Mouse (Mus musculus) intestine, embryonic 14.5 days (tissue): ENCODE data around the gene Osbpl6. TPM values are rescaled to one million over a fixed set of nuclear protein-coding genes. Genes with fewer than 3 reads are reported as not detected.

ENCODE experiments used
- ATAC-seq: fragments of 200-750 bp; cut with Nextera tagmentation; replicated peaks from 2 replicates; pipeline ENCODE4 v1.8.0; 2017; ENCODE audit warnings: low read depth, moderate number of reproducible peaks, moderate TSS enrichment, moderate library complexity; ENCODE audit not compliant: low FRiP score, low TSS enrichment
- DNase-seq: peaks from one replicate; pipeline ENCODE4 v3.0.0-alpha.2; 2018; ENCODE audit warnings: low spot score
- H3K27ac ChIP-seq: fragments of 300-500 bp; sonication (generic); 2 replicates; pipeline ENCODE4 v1.5.1; 2014; ENCODE audit warnings: low read depth, mild to moderate bottlenecking, control low read depth
- H3K27me3 ChIP-seq: fragments of 300-500 bp; sonication (generic); replicated peaks from 2 replicates; pipeline ENCODE4 v1.6.1; 2014; ENCODE audit warnings: low read length, control low read depth; ENCODE audit not compliant: control insufficient read depth, insufficient read depth
- H3K36me3 ChIP-seq: fragments of 300-500 bp; sonication (generic); 2 replicates; pipeline ENCODE4 v1.6.1; 2014; ENCODE audit warnings: low read length, control low read depth; ENCODE audit not compliant: control insufficient read depth, insufficient read depth
- H3K4me1 ChIP-seq: fragments of 300-500 bp; sonication (generic); replicated peaks from 2 replicates; pipeline ENCODE4 v1.6.1; 2014; ENCODE audit warnings: low read length, control low read depth, mixed read lengths; ENCODE audit not compliant: control insufficient read depth, insufficient read depth
- H3K4me2 ChIP-seq: fragments of 300-500 bp; sonication (generic); 2 replicates; pipeline ENCODE4 v1.6.1; 2014; ENCODE audit warnings: low read length
- H3K4me3 ChIP-seq: fragments of 300-500 bp; sonication (generic); 2 replicates; pipeline ENCODE4 v1.5.1; 2014; ENCODE audit warnings: low read depth, low read length, control low read depth, mixed read lengths
- H3K9ac ChIP-seq: fragments of 300-500 bp; sonication (generic); 2 replicates; pipeline ENCODE4 v1.6.1; 2014; ENCODE audit warnings: mild to moderate bottlenecking, low read length
- H3K9me3 ChIP-seq: fragments of 300-500 bp; sonication (generic); 2 replicates; pipeline ENCODE4 v1.6.1; 2016; ENCODE audit warnings: low read length, control low read depth; ENCODE audit not compliant: control insufficient read depth
- WGBS: fragments of 180-500 bp; shearing (Covaris S2); extraction: QIAGEN DNeasy Blood & Tissue Kit; methylation state at CpG from one replicate; pipeline ENCODE4 v1.1.7; 2014; 5-methylcytosine and 5-hydroxymethylcytosine counted together
- polyA plus RNA-seq: library from polyadenylated mRNA; unstranded; fragments of >200 nt; fragmentation: Nextera tagmentation; extraction: Ambion mirVana; gene quantifications from 2 replicates; pipeline ENCODE4 v1.2.1, GENCODE M21; 2014

Gene Osbpl6
- polyA plus RNA-seq, 1 experiment from 2014 or later: 10.9 TPM

- Histone ChIP-seq H3K36me3 (no peaks in the 10 kb centered on the region), H3K27ac (no peak overlapping the region), H3K27me3 (no peaks in the 10 kb centered on the region), H3K4me2 (no peak overlapping the region), H3K9ac (no peak overlapping the region), H3K4me1 (no peaks in the 10 kb centered on the region), H3K9me3 (no peaks in the 10 kb centered on the region), H3K4me3 (no peak overlapping the region)
- DNase-seq: no peak
- ATAC-seq: no peak
- 78% methylated on average over 8 of the region's 8 CpGs for WGBS
Observed at GRCm38 (mm10) chr2:76469751-76470099, 63.4 kb downstream of the Osbpl6 start.

GRCm38 (mm10) chr2:76470391-76470790 lies 64.1 kb downstream of the Osbpl6 start:
- Histone ChIP-seq H3K4me2 (no peak overlapping the region), H3K36me3 (no peaks in the 10 kb centered on the region), H3K4me1 (no peaks in the 10 kb centered on the region), H3K27ac (no peak overlapping the region), H3K4me3 (no peak overlapping the region), H3K9me3 (no peaks in the 10 kb centered on the region), H3K9ac (no peak overlapping the region), H3K27me3 (no peaks in the 10 kb centered on the region)
- ATAC-seq: no peak
- 77% methylated on average over 9 of the region's 9 CpGs for WGBS
- DNase-seq: no peak

DNA sequence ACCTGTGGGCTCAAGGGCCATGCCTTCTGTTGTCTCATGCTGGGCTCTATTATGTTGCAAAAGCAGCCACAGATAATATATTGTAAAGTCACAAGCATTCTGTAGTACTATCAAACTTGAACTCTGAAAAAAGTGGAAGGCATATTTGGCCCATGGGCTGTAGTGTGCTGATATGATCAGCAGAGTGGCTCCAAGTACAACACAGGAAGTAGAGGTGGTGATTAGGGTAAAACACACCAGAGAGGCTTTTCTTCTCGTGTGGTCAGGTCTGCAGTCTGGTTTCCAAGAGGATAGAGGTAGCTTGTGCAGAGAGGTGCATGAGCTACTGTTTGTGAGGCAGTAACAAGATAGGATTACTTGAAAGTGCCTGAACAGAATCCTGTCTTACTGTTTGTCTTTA lies 69.5 kb downstream of the Osbpl6 start:
- 53% methylated on average over 1 of the region's 1 CpGs for WGBS
- H3K9me3 ChIP-seq: no peaks in the 10 kb centered on the region
- no peak for DNase-seq

GRCm38 (mm10) chr2:76488764-76489163 lies 82.5 kb downstream of the Osbpl6 start:
- no peak for DNase-seq
- H3K9ac ChIP-seq: no peak overlapping the region
- H3K4me3 ChIP-seq: no peak overlapping the region
- H3K9me3 ChIP-seq: no peaks in the 10 kb centered on the region
- no peaks in the 10 kb centered on the region for H3K4me1 ChIP-seq
- H3K27me3 ChIP-seq: no peaks in the 10 kb centered on the region
- no peak overlapping the region for H3K27ac ChIP-seq
- WGBS: 89% methylated on average over 4 of the region's 4 CpGs
- no peak overlapping the region for H3K4me2 ChIP-seq
- H3K36me3 ChIP-seq: no peaks in the 10 kb centered on the region
- no peak for ATAC-seq

More for the DNA sequence above, 69.5 kb downstream of the Osbpl6 start:
- Histone ChIP-seq H3K4me3 (no peak overlapping the region), H3K36me3 (no peaks in the 10 kb centered on the region), H3K27me3 (no peaks in the 10 kb centered on the region), H3K4me2 (no peak overlapping the region), H3K27ac (no peak overlapping the region), H3K9ac (no peak overlapping the region), H3K4me1 (no peaks in the 10 kb centered on the region)
- no peak for ATAC-seq

DNA sequence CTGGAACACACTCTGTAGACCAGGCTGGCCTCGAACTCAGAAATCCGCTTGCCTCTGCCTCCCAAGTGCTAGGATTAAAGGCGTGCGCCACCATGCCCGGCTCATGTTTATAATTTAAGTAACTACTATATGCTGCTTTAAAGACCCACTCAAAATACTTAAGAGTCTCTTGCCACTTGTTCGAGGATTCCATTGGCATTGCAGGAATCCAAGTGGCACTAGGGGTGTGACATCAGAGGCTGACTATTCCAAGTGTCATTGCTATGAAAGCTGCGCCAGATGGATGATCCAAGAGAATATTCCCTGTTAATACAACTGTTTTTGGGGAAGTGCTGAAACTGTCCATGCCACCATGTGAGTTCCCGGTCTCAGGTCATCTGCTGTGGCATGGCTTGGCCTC lies 83.9 kb downstream of the Osbpl6 start:
- H3K9ac ChIP-seq: no peak overlapping the region
- ATAC-seq (no peak), DNase-seq (no peak)
- H3K4me3 ChIP-seq: no peak overlapping the region
- no peaks in the 10 kb centered on the region for H3K36me3 ChIP-seq
- no peaks in the 10 kb centered on the region for H3K9me3 ChIP-seq
- no peak overlapping the region for H3K27ac ChIP-seq
- WGBS: 91% methylated on average over 8 of the region's 8 CpGs
- H3K27me3 ChIP-seq: no peaks in the 10 kb centered on the region
- no peaks in the 10 kb centered on the region for H3K4me1 ChIP-seq
- no peak overlapping the region for H3K4me2 ChIP-seq

DNA sequence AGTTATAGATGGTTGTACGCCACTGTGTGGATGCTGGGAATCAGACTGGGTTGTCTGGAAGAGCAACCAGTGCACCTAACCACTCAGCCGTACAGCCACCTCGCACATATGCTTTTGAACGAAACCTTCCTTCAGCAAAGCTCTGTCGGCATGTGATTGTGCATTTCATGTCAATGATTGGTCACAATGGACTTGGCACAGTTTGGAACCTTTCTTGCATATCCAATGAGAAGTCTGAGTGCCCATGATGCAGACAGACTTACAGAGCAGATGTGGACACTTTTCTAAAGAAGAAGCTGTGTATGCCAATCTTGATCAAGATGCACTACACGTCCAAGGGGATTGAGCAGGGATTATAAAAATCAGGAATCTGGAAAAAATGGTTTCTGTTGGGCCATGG lies 85.1 kb downstream of the Osbpl6 start:
- no peaks in the 10 kb centered on the region for H3K9me3 ChIP-seq
- DNase-seq: no peak
- no peaks in the 10 kb centered on the region for H3K4me1 ChIP-seq
- no peaks in the 10 kb centered on the region for H3K27me3 ChIP-seq
- ATAC-seq: no peak
- H3K27ac ChIP-seq: no peak overlapping the region
- 88% methylated on average over 6 of the region's 6 CpGs for WGBS
- H3K4me2 ChIP-seq: no peak overlapping the region
- no peaks in the 10 kb centered on the region for H3K36me3 ChIP-seq
- H3K9ac ChIP-seq: no peak overlapping the region
- no peak overlapping the region for H3K4me3 ChIP-seq

DNA sequence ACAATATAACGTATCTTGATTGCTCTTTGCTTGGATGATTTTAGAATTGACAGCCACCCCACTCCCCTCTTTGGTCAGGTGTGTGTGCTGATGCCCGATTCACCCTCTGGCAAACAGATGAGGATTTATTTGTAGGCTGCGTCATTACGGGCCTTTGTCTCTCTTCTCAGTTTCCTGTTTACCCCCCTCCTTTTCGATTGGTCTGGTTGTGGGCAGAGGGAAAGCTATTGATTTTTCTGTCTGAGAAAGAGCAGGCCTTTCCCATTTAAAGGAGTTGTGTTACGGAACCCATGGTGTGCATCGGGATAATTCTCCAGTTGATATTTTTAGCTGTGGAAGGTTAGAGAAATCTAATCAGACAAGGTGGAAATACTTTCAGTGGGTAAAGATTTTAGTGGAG lies 85.9 kb downstream of the Osbpl6 start:
- Histone ChIP-seq H3K36me3 (no peaks in the 10 kb centered on the region), H3K27ac (no peak overlapping the region), H3K4me2 (no peak overlapping the region), H3K4me3 (no peak overlapping the region), H3K9ac (no peak overlapping the region), H3K4me1 (no peaks in the 10 kb centered on the region), H3K27me3 (no peaks in the 10 kb centered on the region), H3K9me3 (no peaks in the 10 kb centered on the region)
- DNase-seq: no peak
- ATAC-seq: no peak
- 33% methylated on average over 7 of the region's 7 CpGs for WGBS

- no peaks in the 10 kb centered on the region for H3K27me3 ChIP-seq
- DNase-seq (no peak), ATAC-seq (no peak)
- no peak overlapping the region for H3K9ac ChIP-seq
- H3K4me1 ChIP-seq: no peaks in the 10 kb centered on the region
- no peak overlapping the region for H3K4me3 ChIP-seq
- no peak overlapping the region for H3K4me2 ChIP-seq
- WGBS: 83% methylated on average over 11 of the region's 11 CpGs
- no peaks in the 10 kb centered on the region for H3K36me3 ChIP-seq
- H3K27ac ChIP-seq: no peak overlapping the region
- no peaks in the 10 kb centered on the region for H3K9me3 ChIP-seq
Observed at GRCm38 (mm10) chr2:76496006-76496748, 89.9 kb downstream of the Osbpl6 start.

DNA sequence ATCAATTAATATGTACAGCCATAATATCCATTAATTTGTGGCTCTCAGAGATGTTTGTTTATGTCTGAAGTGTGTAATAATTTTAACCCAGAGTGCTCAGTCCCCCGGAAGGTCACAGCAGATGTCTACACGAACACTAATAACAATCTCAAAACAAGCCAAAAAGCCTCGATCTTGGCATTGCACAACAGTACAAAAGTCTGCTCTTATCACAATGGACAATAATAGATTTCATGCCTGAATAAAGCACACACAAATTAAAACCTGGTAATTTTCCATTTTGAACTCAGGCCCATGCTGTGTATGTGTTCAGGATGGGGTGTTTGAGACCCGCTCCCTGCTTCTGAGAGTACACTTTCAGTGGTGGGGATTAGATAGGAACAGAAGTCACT lies 90.4 kb downstream of the Osbpl6 start:
- ATAC-seq: no peak
- H3K4me3 ChIP-seq: no peak overlapping the region
- H3K9me3 ChIP-seq: no peaks in the 10 kb centered on the region
- no peaks in the 10 kb centered on the region for H3K27me3 ChIP-seq
- no peak overlapping the region for H3K9ac ChIP-seq
- no peaks in the 10 kb centered on the region for H3K36me3 ChIP-seq
- 77% methylated on average over 4 of the region's 4 CpGs for WGBS
- no peak overlapping the region for H3K4me2 ChIP-seq
- H3K27ac ChIP-seq: no peak overlapping the region
- no peak for DNase-seq
- no peaks in the 10 kb centered on the region for H3K4me1 ChIP-seq
